Mouse (Mus musculus) brain, embryonic 14.5 days (tissue): ENCODE measurements around the gene Sox1.

ENCODE experiments used
- CTCF ChIP-seq: fragments of 200-500 bp; IDR thresholded peaks from 2 replicates; pipeline ENCODE4 v1.5.1; 2012; ENCODE audit warnings: inconsistent platforms, mild to moderate bottlenecking, moderate library complexity, borderline replicate concordance; ENCODE audit not compliant: insufficient read depth, insufficient read length; ENCODE audit errors: extremely low read depth
- POLR2A ChIP-seq: fragments of 200-500 bp; IDR thresholded peaks from 2 replicates; pipeline ENCODE4 v1.6.1; 2012; ENCODE audit warnings: mild to moderate bottlenecking, inconsistent platforms, borderline replicate concordance; ENCODE audit not compliant: poor library complexity, insufficient read depth, insufficient read length, severe bottlenecking; ENCODE audit errors: extremely low read depth

GRCm38 (mm10) chr8:12354406-12355025, 40.6 kb upstream of the Sox1 start:
- TF ChIP-seq CTCF (no peak), POLR2A (no peak)
